Mouse (Mus musculus): ENCODE measurements around the gene Tnk2.

DNA sequence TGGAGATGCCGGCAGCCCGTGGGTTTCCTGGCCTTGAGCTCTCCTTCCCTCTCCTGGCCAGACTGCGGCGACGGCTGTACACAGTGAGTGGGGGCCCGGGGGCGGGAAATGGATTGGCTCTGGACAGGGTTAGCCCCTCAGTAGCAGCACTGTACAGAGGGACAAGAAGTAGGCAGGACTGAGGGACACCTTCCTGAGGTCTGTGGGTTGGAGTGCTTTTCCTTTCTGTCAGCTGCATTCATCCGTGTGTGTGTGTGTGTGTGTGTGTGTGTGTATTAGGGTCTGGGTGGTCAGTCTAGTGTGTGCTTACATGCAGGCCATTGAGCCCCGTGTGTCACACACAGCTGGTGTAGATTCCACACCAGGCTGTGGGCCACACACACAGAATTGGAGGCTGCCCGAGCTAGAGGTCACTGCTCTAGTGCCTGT is 17.8 kb downstream of the Tnk2 start:
- TF ChIP-seq CTCF (IDR thresholded peaks at IDR 0.05; ENCODE audit: insufficient read depth, low read length) (no peak), POLR2A (IDR thresholded peaks at IDR 0.05; ENCODE audit: borderline replicate concordance, extremely low read depth, low read depth, low read length) (no peak)
